Mouse (Mus musculus) layer of hippocampus, postnatal 36 days (tissue): ENCODE data around the gene Surf2. TPM values are rescaled to one million over a fixed set of nuclear protein-coding genes. Genes with fewer than 3 reads are reported as not detected.

Experiments
- DNase-seq, 2 experiments: peaks; one replicate each; pipeline ENCODE4 v3.0.0; 2022
- total RNA-seq, 2 experiments: library from RNA; stranded (reverse); gene quantifications; 2 replicates each; pipeline ENCODE4 v1.2.3; 2021

Surf2 gene
- total RNA-seq, 2 experiments from 2014 or later = 34.4 to 34.5 TPM

DNA sequence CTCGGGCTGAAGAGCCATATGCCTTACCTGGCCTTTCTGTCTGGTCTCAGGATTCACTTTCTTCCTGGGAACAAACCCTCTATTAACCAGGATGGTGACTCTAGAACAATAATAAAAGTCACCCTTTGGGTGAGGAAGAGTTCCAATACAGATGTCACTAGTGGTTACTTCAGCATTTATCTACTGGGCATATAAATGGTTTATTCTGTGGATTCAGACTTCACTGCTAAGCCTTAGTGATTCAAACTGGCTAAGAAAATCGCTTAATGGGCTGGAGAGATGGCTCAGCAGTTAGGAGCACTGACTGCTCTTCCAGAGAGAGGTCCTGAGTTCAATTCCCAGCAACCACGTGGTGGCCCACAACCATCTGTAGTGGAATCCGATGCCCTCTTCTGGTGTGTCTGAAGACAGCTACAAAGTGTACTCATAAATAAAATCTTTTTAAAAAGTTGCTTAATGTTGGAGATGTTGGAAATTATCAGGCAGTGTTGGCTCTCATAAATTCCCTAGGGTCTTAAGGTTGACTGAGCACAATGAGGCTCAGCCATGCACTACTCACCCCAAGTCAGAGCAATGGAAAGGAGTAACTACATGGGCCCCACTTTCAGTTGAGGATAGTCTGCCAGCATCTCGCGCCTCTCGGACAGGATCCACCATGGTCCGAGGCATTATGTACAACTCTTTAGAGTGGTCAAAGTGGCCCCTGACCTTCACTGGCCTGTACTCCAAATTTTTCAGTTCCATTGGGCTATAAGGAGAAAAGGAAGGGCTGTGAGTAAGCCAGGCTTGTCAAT lies 1.8 kb upstream of the Surf2 start:
- no peak for DNase-seq

DNA sequence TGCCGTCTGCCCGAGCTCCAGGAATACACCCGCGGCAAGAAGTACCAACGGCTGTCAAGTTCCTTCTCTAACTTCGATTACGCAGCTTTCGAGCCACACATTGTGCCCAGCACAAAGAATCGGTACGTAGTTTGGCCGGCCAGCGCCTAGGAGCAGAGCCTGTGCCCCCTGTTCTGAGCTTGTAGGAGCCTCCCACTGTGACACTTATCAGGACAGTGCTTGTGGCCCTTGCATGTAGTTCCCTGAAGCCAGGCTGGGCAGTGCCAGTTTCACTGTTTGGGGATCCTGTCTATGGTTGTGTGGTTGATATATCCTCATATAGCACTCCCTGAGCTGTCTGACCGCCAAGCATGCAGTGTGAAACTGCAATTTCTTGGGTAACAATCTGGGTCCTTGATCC lies 571 bp downstream of the Surf2 start:
- DNase-seq = no peak

DNA sequence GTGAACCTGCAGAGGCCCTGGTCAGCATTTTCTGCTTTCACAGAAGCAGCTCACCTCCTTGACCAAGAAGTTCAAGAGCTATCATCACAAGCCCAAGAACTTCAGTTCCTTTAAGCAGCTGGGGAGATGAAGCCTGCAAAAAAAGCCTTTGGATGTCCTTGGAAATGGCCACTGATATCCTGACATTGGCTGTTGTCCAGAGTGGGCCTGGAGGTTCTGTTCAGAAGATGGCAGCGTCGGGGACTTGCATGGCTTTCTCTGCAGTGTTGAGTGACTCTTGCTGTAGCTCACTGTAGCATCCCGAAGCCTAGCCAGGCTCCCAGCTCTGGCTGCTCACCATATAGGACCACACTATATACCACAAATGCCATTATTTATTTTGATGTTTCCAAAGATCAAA lies 3.5 kb downstream of the Surf2 start:
- DNase-seq = no peak

DNA sequence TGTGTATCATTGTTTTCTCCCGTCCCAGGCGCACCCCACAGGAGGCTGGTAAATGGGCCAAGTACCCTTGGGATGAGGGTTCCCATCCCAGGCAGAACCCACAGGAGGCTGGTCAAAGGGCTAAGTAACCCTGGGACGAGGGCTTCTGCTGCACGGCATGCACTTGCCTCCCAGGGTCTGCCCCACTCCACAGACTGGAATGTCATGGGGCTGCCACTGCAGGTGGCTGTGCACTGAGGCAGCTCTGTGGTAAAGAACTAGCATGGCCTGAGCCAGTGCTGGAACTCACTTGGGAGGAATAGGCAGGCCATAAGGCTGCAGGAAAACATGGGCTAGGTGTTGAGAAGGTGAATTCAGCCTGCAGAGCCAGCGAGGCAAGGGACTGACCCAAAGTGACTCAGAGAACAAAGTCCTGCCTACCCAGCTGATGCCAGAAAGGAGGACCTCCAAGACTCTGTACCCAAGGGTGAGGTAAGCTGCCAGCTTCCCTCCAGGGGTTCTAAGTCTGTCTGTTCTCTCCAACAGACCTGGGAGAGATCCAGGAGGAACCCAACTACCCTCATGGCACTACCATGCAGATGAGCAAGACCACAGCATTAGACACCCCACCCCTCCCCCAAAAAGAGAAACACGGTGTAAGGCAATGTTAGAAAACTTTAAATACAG lies 4.2 kb downstream of the Surf2 start:
- DNase-seq = no peak

DNA sequence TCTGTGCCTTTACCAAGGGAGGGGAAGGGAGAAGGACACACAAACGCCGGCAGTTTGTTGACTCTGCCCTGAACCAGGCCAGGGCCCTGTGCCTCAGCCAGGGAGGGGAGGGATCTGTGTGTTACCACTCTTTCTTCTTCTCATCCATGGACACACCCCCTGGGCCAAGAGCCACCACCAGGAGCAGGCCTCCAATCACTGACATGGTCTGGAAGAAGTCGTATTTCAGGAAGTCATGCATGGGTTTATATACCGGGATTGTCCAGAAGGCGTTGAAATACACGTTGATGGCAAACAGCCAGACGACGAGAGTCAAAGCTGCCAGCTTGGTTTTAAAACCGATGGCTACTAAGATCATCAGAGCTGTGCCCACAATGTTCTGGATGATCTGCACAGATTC lies 5.6 kb downstream of the Surf2 start:
- no peak for DNase-seq

DNA sequence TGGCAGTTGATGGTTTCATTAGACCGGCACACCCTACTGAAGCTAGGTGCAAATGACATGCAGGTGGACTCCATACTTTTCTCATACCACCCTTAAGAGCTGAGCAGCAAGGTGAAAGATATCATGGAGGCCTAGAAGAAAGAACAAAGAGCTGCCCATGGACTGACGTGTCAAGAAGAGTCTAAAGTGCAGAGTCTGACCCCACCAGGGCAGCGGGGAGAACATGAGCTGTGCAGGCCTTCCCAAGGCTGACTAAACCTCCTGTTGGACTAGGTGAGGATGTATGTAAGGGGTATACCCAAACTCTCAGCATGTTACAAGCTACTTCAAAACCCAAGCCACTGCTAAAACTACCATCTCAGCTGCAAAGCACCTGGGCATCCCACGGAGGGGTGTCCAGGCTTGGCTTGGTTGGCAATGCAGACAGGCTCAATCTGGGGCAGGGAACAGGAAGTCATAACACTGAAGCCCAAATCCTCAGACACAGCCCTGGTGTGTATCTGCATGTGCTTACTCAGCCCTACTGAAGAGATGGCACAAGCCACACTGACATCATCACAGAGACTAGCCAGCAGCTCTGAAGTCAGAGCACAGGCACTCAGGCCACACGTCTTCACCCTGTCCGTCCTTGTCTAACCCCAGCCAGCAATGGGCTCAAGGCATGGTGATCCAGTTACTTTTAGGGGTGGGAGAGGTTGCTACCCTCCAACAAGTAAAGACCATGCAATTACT lies 11.7 kb downstream of the Surf2 start:
- DNase-seq = no peak

DNA sequence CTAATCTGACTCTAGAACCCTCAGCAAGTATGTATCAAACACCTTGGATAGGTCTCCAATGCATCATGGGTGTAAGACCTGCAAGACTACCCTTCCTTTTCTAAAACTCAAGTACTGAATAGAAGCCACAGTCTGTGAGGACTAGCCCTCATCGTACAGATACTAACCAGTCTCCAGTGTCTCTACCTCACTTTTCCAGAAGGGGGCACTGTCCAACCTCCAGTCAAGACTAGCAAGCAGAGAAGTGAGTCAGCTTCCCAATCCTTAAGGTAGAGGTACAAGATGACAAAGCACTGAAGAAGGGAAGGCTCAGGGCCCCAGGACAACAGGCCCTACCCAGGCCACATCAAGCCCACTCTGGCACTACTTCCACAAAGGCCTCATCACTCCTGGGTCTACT lies 14.2 kb downstream of the Surf2 start:
- DNase-seq = peak in 1 of 2 experiments; percentile 35

DNA sequence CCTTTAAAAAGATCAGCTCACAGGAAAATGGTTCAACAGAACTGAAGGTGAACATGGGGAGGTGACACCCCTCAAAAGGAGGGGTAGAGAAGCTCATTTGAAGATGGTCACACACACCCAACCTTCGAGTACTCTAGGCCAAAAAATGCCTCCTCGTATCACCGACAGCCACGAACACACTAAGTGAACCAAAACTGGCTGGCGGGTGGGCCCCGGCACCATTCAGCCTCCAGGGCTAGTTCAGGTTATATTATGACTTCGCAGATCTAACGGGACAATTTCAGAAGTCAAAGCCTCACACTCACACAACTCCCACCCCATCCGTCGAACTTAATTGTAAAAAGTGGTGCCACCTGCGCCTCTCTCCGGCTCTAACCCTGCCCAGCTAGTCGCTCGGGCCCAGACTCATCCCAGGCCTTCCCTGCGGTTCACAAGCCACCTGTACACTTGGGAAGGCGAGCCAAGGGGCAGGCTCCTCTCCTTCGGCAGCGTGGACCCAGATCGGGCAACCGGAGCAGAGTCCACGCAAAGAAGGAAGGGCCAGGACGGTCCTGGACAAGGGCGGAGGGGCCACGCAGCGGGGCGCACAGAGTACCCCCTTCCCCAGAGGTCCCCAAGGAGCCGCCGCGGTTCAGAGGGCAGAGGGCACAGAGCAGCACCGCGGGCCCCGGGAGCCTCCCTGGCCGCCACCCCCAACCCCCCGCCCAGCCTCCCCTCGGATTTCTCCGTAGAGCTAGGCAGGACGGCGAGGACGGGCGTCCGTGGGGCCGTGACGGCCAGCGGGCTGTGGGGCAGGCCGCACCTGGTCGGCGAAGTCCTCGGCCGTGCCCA lies 16.5 kb downstream of the Surf2 start:
- DNase-seq = no peak

DNA sequence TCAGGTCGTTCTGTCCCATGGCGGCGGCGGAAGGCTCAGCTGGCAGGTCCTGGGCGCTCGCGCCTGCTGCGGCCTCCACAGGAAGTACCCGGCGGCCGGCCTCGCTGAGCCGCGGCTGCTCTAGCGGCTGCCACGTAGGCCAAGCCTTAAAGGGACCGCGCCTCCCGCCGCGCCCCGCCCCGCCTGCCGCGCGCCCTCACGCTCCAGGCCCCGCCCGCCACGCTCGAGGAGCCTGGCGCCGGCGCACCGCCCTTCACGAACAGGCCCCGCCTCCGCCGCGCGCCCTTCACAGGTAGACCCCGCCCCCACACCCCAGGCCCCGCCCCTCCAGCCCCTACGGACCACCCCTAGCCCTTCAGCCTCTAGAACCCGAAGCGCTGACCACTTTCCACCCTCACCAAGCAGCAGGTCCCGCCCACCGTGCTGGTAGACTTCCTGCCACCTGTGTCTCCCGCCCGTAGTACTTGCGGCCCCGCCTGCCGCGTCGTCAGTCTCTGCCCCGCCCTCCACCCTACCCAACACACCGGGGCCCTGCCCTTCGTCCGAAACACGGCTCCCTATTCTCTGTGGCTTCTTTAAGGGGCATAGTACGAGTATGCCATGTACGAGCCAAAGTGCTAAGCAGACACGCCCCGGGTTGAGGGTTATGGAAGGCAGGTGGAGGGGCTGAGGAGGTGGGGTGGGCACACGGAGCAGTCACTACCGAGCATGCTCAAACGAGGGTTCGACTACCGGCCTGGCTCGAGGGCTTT lies 17.3 kb downstream of the Surf2 start, which contains the start of the genes Surf4 and Stkld1:
Surf4 (minus strand) TSS at position 625 of the 752 bp plus-strand sequence.
Stkld1 (plus strand) TSS at position 744 of the 752 bp plus-strand sequence.
- DNase-seq = peak; percentile 90 to 91

DNA sequence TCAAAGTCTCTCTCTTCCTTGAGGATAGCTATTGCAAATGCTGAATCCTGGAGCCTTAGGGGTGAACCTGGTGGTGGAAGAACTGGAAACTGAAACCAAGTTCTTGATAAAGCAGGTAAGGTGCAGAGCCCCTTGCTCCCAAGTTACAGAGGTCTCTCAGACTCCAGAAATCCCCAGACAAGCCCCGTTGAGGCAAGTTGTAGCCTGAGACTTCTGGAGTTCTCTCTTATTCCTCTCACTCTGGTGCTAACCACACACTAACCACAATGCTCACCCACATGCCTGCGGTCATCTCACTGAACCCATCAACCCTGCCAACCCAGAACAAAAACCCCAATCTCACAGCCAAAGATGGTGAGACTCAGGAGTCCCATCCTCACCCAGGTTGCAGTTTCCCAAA lies 19.1 kb downstream of the Surf2 start:
- no peak for DNase-seq

DNA sequence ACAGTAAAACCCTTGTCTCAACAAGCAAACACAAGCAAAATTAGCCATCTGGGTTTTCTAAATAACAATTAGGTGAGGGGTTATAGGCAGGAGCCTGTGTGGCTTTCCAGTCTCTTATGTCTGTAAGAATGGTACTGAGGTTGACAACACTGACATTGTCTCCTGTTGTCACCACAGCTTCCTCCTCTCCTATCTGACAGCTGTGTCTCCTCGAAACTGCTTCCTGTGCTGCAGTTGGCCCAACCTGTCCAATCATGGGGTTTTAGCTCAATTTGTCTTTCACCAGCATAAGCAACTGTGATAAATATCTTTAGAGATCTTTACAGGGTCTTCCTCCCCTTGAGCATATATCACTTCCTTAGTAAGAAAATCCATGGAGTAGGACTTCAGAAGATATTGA lies 20.3 kb downstream of the Surf2 start:
- no peak for DNase-seq

DNA sequence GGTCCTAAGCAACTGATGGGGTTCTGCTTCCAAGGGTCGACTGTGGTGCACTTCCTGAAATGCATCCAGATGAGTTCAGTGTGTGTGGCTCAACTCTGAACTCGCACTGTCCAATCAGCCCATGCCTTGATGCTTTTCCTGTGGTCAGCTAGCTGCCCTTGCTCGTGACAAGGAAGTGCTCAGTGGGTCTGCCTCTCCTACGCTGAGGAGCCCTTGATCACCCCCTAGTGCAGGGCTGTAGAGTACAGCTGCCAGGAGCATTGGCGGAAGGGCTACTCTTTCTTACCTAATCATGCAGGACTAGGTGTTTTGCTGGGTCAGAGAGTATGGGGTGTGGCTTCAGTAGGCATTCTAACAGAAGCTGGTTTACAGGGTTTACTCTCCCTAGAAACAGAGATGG lies 25.4 kb downstream of the Surf2 start:
- no peak for DNase-seq

DNA sequence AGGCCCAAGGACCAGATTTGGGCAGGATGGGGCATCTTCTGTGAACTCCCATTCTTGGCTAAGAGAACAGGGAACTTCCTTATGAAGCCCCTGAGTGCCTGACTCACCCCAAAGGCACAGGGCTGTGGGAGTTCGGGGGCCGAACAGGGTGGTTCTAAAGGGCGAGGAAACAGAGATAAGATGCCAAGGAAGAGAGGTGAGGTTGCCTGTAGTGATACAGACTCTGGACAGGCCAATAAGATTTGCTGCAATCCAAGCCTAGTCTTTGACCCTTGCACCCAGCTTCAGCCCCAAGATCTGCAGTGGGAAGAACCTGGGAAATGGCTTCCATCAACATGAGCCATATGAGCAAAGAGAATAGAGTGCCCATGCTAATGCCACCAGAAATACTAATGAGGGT lies 27.1 kb downstream of the Surf2 start:
- no peak for DNase-seq

DNA sequence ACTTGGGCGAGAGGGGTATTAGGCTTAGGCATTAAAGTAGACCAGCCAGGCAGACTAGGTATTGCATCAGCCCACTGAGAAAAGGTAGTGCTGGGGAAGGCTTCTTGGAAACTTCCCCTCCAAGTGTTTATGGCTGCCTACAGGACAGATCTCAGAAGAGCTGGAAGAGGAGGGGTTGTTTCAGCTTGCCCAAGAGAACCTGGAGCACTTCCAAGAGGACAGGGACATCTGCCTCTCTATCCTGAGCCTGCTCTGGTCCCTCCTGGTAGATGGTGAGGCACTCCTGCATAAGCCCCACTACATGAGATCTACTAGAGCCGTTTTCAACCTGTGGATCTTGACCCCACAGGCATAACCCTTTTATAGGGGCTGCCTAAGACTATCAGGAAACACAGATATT lies 34.2 kb downstream of the Surf2 start:
- no peak for DNase-seq

DNA sequence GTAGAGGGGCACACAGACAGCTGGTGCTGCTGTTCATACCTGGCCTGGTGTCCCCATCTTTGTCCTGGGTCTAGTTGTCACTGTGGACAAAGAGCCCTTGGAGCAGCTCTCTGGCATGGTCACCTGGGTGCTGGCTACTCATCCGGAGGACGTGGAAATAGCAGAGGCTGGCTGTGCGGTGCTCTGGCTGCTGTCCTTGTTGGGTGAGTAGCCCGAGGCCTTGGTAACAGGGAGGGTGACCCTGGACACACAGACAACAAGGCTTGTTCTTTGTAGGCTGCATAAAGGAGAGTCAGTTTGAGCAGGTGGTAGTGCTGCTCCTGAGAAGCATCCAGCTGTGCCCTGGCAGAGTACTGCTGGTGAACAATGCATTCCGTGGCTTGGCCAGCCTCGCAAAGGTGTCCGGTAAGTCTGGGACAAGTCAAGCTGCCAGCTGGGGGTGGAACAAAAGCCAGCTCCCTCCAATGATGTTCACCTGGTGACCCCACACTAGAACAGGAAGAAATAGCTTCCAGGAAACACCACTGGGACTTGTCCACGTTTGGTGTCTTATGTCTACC lies 35.3 kb downstream of the Surf2 start:
- DNase-seq = no peak

DNA sequence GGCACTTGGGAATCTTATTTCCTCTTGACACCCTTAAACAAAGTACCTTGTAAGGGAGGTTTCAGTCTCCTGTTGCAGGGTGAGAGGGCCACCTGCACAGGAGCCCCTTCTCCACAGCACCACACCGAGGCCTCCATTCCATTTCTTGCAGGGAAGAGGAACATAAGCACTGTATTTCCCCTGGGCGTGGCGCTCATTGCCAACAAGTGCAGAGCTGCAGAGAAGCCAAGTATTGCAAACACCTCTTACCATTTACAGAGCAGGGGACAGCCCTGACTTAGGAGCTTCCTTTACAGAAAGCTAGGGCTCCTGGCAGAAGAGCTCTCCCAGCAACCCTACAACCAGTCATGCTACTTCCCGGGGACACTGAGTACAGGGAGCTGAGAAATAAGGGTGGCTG lies 36.0 kb downstream of the Surf2 start:
- DNase-seq = no peak

DNA sequence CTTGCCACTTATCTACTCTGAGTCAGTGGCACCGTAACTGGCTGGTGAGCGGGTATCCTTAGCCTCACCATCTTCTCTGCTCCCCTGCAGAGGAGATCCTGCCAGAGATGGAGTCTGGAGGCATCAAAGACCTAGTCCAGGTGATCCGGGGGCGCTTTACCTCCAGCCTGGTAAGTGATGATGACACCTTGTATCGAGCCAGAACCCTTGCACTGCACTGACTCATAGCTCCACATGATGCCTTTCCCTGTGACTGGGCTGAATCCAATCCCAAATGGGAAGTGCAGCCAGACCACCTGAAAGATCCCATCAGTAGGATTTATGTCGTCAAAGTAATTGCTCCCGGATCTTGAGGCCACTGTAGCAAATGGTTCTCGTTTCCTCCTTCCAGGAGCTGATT lies 36.7 kb downstream of the Surf2 start:
- DNase-seq = no peak

DNA sequence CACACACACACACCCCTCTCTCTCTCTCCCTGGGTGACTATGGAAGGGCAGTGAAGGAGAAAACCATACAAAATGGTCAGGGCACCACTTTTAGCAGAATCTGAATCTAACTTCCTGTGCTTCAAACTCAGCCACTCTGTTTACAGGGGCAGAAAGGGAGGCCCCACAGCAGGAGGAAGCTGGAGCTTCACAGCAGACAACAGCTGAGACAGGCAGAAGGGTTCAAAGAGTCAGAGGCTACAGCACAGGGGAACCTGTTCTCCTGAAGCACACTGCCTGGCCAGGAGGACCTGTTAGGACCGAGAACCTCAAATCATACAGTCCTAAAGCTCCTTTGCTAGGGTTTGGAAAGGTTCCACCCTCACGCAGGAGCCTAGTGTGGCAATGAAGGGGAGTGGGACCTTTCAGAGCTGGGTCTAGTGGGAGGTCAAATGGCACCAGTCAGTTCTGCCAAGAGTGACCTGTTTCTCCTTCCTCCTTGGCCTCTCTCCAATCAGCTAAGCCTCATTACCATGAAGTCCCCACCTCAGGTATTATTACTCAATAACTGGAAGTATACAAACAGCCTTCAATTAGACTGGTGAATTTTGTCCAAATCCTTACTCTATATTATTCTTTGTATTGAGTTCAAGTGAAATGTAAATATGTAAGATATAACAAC lies 38.7 kb downstream of the Surf2 start:
- DNase-seq = no peak

DNA sequence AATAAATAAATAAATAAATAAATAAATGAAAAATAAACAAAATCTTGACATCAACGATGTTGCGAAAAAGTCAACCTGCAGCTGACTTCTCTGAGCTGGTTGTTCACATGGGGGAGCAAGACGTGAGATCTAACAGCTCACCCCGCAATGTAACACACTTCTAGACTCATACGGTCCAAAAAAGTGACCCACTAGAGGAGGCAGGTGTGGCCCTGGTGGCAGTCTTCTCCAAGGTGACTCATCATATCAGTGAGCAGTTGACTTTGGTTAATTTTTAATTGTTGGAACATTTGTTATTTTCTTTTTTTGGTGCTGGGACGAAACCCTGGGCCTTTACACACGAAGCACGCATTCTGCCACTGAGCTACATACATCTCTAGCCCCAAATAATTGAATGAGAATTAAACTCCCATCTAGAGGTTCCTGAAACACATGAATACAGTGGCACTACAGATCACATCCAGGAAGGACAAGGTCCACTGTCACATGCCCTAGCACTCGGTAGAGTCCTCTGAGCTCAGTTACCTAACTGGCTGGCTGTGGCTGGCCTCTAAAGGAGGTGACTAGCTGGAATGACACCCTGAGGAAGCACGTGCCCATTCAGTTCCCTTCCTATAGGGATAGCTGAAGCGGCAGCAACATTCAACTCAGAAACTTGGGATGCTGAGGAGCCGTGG lies 40.8 kb downstream of the Surf2 start:
- DNase-seq = no peak

DNA sequence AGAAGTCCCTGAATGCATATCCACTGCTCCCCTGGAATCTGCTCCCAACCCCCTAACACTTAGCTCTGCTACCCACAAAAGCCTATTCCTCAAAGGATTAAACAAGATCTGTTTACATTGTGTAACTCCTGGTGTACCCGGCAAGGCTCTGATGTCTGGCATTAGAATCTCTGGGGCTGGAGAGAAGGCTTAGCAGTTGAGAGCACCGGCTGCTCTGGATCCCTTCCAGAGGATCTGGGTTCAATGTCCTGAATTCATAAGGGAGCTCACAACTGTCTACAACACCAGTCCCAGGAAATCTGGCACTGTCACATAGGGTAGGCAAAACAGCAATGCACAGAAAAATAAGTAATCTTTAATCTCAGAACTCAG lies 41.3 kb downstream of the Surf2 start:
- DNase-seq = no peak
